Mouse (Mus musculus) T-helper 17 cell (primary cell): Measurements from ENCODE around the gene Il20.

Experiments
- in situ Hi-C, 2 experiments: fragments of 300-600 bp; cut with MboI, MseI; formaldehyde crosslinking; loops; 1 replicate in 1 of 2; 2 replicates in 1 of 2; pipeline ENCODE4 v1.15.1; 2025; ENCODE audit warnings: high pct_unique_total_duplicates in 2 of 2

Il20 gene

DNA sequence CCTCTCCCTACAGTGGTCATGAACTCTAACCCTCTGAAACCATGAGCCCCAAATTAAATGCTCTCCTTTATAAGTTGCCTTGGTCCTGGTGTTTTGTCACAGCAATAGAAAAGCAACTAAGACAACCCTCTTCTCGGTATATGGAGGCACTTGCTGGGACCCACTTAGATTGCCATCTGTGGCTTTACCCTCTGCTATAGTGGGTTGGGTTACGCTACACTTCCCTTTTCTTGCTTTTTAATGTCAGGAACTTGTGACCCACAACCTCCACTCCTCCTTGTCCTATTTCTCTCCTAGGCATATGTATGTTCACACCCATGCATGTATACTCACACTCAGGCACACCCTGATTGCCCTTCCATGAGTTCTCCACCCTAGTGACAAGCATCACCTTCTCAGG, 38.3 kb downstream of the Il20 start:
- in situ Hi-C loops, result loop anchor here in 1 of 2 experiments (5.0 kb wide), 1 partner anchor 99 kb away; no protein-coding TSS in a partner anchor

DNA sequence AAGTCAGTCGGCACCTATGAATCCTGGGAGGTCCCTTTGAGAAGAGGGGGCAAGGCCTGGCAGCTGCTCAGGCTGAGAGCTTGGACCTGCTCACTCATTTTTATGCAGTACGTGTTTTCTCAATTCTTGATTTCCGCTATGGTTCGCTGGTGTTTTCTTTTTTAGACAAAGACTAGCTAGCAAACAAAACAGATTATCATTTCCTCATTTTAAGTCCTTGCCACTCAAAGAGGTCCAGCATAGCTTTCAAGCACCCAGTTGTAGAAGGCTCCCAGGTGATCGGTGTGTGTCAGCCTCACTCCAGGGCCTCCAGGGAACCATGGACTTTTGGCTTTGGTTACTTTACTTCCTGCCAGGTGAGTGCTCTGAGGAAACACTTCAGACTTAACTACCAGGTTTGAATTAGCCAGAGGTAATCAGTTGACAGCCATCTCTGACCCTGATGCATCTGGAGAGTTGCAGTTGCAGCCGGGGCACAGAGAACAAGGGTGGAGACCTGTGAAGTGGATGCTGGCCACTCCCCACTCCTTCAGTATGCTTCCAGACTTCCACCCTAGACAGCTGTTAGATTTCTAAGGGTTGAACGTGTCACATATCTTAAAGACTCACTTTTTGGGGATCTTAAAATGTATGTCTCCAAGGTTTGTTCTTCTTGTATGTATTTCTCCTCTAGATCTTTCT, 45.6 kb downstream of the Il20 start, which contains the start of gene Fcmr:
Gene Fcmr, plus strand, starts transcription at position 129 of the 681 bp plus-strand sequence.
- in situ Hi-C loops, result no loop called here

DNA sequence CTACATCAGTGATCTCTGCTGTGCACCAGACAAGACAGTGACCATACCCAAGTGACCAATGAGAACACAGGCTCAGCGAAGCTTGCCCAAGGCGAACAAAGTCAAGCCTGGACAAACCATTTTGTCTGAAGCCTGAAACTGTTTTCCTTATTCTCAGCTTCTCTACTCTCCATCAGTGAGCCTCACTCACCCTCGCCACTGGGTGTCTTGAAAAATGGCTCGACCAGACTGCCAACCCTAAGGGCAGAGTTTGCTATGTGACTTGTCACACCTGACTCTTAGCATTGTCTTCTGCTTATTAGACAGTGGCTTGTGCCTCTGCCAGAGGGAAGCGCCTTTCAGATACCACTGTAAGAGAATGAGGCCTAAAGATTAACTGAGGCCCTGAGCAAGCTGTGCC, 46.5 kb downstream of the Il20 start:
- in situ Hi-C loops, result no loop called here

DNA sequence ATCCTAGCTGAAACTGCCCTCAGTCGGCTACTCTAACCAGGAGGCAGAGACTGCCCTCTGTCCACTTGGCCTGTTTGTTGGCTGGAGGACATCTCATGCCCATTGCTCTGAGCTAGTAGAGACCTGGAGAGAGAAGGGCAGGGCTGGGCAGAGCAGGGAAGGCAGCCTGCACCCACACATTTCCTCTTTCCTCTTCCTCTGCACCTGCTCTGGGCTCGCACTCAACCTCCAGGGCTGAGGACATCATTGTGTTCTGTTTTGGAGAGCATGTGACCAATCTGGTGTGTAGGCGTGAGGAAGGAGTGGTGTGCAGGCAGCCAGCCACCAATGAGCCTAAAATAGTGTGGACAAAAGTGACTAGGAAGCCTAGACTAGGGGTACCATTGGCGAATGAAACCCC, 47.0 kb downstream of the Il20 start:
- in situ Hi-C loops, result no loop called here

DNA sequence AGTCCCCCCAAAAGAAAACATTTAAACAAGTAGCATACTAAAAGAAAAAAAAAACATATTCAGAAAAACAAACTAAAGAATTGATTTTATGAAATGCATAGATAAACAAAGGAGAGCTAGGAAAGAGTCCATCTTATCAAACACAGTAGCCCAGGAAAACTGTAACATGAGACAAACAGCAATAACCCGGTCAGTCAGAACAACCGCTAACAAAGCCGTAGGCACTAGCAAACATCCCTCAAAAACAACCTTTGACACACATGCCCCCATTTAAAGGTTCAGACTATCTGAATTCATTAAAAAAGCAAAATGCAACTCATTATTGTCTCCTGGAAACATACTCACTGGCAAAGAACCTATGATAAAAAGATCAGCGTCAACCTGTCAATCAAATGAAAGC, 53.8 kb downstream of the Il20 start:
- in situ Hi-C loops, result loop anchor here in 1 of 2 experiments (10.0 kb wide), 1 partner anchor 997 kb away; no protein-coding TSS in a partner anchor
